Mouse (Mus musculus) spleen, postnatal 4 days (tissue): ENCODE results near the gene Fam193a.

Experiments
- DNase-seq, 2 experiments: peaks; one replicate each; pipeline ENCODE4 v3.0.0; 2022; ENCODE audit warnings: low spot score in 2 of 2

The Fam193a gene

GRCm38 (mm10) chr5:34520458-34521209 lies 150.9 kb downstream of the Fam193a start:
- peak; percentile 37 to 69 for DNase-seq

- DNase-seq, result peak; percentile 14 to 67
These were observed 151.6 kb downstream of the Fam193a start for GRCm38 (mm10) chr5:34521337-34521736.

- peak in 1 of 2 experiments; percentile 66 for DNase-seq
These were observed 154.3 kb downstream of the Fam193a start for GRCm38 (mm10) chr5:34523958-34524485.

- peak; percentile 12 to 63 for DNase-seq
These were observed 154.8 kb downstream of the Fam193a start for GRCm38 (mm10) chr5:34524511-34524910.

- peak; percentile 99 for DNase-seq
These were observed 156.1 kb downstream of the Fam193a start, which contains the start of gene Sh3bp2 for GRCm38 (mm10) chr5:34525663-34526476. Gene Sh3bp2 (plus strand): TSS chr5:34525838.

GRCm38 (mm10) chr5:34526477-34526775 lies 156.7 kb downstream of the Fam193a start:
- no peak for DNase-seq

GRCm38 (mm10) chr5:34527352-34527751 lies 157.6 kb downstream of the Fam193a start:
- no peak for DNase-seq

GRCm38 (mm10) chr5:34528724-34529123 lies 159.0 kb downstream of the Fam193a start:
- DNase-seq, result no peak

- no peak for DNase-seq
These were observed 160.4 kb downstream of the Fam193a start for GRCm38 (mm10) chr5:34530116-34530515.

- DNase-seq, result no peak
These were observed 161.0 kb downstream of the Fam193a start for GRCm38 (mm10) chr5:34530687-34531086.

GRCm38 (mm10) chr5:34533066-34533465 lies 163.3 kb downstream of the Fam193a start:
- no peak for DNase-seq

GRCm38 (mm10) chr5:34533820-34534219 lies 164.1 kb downstream of the Fam193a start:
- DNase-seq, result no peak

- DNase-seq, result no peak
These were observed 165.2 kb downstream of the Fam193a start for GRCm38 (mm10) chr5:34534776-34535581.

GRCm38 (mm10) chr5:34535831-34536230 lies 166.1 kb downstream of the Fam193a start:
- DNase-seq, result no peak
